Mouse (Mus musculus) cerebellum, adult 8-10 months (tissue): ENCODE data around the gene Scin.

ENCODE experiments used
- DNase-seq: peaks from one replicate; pipeline ENCODE4 v3.0.0; 2022

Gene Scin

DNA sequence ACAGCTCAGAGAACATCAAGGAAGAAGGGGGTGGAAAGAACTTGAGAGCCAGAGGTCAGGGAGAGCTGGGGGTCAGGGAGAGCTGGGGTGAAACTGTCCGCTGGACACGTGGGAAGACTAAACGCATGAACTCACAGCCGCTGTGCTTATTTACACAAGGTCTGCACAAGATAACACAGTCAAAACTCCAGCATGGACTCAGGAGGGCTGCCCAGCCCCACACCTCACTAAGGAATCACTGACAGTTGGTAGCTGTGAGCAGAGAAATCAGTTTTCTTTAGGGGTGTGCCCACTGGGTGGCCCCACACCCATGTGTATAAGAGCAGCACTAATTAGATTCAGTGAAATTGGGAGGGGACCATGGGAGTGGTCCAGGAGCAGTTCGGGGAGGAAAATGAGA is 27.2 kb downstream of the Scin start:
- DNase-seq = no peak

DNA sequence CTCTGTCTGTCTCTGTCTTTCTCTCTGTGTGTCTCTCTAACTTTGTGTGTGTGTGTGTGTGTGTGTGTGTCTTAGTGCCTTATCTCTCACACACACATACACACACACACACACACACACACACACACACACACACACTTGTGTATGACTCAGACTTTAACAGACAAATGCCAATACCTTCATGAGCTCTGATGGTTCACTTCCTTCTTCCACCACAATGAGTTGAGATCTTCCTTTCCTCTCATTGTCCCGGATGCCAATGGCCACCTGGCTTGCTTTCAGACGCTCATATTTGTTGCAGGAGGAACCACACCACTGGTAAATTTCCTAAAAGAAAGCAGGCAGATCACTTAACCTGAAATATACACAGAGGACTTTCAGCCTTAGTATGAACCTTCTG is 29.3 kb downstream of the Scin start:
- DNase-seq = no peak

DNA sequence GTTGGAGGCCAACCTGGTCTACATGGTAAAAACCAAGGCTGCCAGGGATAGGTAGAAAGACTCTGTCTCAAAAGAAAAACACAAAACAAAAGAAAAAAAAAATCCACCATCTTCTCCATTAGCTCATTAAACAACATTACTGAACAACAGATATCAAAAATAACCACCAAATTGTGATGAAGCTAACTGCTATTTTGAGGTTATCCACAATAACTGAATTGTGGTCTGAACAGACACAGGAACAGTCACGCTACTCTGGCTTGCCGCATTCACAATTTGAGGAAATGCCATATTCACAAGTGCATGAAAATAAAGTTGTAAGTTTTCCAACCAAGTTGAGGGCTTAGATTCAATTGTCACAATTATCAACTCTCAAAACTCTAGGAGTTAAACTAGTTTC is 31.7 kb downstream of the Scin start:
- no peak for DNase-seq

DNA sequence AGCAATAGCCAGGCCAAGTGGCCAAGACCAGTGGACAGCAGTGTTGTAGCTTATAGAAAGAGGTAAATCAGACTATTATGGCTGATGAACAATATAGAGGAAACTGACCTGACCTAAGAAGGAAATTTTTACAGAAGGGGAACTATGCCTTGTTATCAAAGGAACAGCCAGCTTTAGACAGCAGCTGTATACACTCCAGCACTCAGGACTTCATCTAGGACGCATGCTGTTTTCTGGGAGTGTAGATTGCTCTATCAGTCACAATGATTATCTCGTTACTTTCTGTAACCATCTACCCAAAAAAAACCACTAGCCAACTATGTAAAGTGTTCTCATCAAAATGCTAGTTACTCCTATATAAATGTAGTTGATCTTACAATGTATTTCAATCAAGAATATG is 34.6 kb downstream of the Scin start:
- DNase-seq = no peak

DNA sequence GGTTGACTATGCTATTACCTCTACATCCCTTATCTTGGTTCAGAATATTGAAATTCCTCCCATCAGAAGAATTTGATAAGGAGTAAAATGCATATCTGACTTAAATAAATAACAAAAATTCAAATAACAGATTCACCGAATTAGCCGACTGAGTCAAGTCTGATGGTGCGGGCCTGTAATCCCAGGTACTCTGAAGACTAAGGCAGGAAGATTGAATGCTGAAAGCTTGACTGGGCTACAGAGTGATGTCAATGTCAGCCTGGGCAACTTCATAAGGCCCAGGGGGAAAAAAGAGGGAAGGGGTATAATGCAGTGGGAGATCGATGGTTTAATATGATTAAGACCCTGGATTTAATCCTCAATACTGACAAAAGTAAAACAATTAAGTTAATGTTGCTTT is 36.6 kb downstream of the Scin start:
- DNase-seq = no peak

DNA sequence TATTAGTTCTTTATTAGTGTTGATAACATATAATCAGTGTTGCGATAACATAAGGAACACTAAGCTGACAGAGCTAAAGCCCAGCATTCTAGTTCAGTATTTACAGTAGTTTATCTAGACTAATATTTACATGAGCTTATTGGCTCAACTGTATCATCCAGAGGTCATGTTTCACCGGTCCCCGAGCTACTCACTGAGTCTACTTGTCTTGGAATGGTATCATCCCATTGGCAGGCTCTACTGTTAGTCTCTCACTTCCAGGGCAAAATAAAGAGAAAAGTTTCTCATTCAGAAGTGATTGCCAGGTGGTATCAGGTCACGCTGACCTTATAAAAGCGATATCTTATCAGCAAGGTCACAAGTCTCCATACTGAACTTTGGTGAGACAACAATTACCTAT is 37.0 kb downstream of the Scin start:
- no peak for DNase-seq

DNA sequence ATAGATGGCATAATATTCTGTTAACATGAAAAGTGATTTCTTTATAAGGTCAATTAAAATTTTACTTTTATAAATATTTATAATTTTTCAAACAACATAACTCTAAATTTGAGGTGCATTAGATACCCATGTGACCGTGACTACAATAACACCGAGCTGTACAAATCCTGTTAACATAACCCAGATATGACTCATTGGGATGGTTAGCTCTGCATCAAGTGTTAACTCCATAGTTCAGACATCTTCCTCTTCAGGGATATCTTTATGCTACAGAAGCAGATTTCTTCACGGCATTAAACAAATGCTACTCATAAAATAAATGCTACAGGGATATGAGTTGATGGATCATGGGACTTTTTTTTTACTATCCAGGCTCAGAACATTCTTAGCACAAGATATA is 37.6 kb downstream of the Scin start:
- DNase-seq = no peak

DNA sequence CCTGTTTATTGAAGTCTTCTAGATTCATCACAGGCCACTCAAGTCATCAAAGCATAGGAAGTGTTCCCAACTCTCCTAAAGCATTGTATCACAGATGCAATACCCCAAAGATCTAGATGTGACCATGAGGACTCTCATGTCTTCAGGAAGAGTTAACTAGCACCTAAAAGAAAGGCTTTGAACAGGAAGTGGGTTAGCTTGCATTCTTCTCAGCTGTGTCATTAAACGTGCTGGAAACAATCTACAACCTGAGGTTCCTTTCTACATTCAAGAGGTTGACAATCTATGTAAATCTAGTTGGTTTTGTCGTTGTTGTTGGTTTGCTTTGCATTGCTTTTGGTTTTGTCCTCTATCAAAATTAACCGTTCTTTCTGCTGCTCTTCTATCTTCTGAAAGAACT is 44.0 kb downstream of the Scin start:
- no peak for DNase-seq

DNA sequence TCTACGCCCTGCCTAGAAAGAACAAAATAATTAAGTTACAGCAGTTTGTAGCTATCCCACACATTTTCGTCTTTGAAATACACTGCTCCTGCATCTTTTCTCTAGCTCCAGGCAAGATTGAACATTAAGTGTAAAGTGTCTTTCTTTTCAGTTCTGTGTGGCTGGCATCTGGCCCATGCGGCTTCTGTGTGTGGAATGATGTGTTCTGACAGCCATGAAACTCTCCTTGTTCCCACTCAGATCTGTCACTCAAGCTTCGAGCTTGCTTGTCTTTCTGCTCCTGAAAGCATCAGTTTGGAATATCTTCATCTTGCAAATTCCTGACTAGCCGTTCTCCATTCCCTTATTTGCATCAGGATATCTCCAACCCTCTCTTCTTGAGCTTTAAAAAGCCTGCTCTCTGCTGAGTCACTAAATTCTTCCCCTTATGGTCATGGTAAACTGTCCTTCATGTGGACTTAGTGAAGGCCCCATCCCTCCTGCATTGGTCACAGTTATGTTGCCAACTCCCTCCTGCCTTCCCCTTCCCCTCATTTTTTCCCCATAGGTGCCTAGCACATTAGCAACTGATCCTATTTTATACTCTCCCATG is 48.2 kb downstream of the Scin start:
- DNase-seq = no peak

DNA sequence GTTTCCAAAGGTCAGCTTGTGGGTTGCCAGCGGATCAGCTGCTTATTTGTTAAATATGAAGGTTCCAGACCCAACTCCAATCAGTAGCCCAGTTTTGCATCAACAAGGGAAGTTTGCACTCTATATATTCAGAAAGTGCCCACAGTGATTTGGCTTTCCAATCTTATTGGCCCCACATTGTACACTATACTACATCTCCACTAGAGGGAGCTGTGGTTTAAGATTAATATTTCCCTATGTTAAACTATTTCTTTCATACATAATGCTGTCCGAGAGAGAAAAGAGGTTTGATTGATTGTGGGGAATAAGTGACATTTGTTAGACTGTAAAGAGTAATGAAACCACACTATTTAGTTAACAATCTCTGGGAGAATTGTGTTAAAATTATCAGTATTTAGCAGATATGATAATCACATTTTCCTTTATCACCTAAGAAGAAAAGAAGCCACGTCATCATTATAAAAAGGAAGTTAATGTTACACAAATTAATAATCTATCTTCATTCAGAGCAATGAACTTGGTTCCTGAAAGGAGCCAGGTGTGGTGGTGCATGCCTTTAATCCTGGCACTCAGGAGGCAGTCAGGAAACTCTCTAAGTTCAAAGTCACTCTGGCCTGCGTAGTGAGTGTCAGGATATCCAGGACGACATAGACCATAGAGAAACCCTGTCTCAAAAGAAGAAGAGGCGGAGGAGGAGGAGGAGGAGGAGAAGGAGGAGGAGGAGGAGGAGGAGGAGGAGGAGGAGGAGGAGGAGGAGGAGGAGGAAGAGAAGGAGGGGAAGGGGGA is 51.4 kb downstream of the Scin start:
- no peak for DNase-seq

DNA sequence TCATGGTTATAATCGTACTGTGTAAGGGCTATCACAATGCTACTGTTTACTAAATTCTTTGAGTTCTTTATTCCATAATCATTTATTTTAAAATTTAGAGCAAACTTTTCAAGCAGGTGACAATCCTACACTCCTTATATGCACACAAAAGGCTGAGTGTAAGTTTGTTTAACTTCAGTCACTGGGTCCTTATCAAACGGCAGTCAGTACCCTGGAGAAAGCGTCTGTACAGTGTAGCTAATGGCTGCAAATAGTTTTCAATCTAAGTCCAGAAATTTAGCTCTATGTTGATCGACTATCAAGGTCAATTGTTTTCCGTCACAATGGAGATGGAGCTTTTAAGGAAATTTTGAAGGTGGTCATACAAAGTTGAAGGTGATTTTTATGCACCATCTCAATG is 52.0 kb downstream of the Scin start:
- DNase-seq = no peak

DNA sequence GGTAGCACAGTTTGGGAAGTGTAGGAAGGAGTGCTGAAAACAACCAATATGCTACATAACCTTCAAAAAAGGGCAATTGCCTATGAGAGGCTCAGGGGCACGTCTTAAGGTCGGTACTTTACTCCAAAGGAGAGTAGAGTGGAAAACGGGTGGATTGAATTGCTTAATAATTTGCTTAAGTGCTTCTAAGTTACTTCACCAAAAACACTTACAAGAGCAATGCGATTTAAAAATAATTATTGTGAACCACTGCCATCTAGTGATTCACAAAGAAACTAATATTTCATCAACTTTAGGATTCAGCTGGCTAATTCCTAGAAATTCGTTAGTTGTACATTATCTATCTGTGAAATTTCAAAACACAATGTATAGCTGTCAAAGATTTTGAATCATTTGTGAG is 60.4 kb downstream of the Scin start:
- DNase-seq = no peak

DNA sequence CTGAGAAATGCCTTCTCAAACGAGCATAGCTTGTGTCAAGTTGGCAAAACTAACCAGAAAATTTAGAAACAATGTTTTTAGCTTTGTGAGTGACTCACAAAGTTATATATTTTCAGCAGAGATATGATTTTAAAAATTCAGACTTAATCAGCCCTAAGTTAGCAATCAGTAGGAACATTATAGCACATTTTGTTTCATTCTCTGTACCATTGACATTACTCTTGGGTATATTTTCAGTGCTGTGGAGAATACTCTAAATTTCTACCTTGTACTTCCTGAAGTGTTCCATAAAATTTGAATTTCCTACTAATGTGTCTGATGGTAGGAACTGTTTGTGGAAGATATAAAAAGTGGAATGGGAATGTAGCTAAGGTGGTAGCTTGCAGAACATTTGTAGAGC is 87.0 kb downstream of the Scin start:
- DNase-seq = no peak

DNA sequence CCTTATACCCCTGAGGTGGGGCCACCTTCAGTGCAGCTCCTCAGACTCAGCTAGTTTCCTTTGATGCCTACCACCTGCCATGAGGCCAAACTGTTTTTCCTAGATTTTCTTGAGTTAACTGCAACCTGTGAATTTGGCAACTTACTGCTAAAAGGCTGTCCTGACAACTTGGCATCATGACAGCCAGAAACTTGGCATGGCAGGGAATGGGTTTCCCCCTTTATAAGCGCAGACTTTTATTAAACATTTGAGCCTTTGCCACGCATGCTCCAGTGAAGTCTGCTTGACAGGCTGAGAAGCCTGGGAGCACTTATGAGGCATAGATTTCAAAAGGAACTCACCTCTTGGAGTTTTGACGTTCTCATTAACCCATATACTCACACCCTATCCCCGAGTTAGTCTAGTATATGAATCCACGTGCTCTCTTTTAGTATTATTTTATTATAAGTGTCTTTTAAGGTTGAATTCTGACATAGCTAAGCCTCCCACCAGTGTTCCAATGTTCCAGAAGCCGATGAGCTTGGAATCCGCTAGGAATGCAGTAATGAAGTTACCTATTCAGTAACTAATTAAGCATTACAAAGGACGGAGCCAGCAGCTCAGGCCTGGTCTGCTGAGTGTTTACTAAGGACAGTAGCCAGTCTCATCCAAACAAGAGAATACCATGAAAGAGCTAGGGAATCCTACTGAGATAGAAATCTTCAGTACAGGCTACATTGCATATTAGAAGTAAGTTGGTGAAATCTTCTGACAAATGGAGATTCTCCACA is 90.0 kb downstream of the Scin start:
- no peak for DNase-seq

DNA sequence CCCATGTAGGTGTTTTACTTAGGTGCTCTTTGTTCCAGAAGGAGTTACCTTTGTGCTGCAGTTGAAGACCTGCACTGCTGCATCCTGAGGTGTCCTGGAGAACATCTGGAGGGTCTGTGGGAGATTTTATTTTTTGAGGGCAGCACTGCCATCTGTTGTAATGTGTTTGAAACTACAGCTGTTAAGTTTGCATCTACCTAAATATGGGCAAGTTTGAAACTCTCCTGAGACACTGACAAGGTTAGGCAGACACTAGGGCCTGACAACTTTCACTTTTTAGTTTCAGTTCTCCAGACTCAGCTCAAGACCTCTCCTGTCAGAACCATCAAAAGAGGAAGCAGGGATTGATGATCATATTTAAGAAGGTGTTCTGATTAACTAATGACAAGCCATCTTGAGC is 94.0 kb downstream of the Scin start:
- DNase-seq = no peak

DNA sequence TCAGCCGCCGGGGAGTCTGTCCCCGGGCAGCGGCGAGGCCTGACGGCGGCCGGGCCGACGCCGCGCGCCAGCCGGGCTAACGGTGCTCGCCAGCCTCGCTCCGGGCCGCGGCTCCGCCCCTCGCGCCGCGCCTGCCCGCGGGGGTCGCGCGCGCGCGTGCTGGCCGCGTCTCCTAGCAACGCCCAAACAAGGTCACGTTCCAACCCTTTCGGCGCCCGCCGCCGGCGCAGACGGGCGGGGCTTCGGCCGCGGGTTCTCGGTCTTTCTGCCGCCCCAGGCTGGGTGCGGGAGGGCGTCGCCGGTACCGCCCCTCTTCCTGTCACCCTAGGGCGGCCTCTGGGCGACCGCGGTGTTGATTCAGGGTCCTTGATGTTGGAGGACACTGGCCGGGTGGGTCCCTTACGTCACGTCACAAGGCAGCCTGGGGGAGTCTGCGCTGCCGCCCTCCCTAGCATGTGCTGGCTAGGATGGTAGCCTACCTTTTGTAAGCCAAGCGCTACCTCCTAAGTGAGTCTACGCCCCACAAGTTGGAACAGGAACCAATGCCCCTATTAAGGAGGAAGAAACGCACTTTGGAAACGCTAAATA is 96.1 kb downstream of the Scin start, which contains the start of gene Arl4a:
Gene Arl4a, minus strand, starts transcription at position 150 of the 588 bp plus-strand sequence.
- peak; percentile 80 for DNase-seq

DNA sequence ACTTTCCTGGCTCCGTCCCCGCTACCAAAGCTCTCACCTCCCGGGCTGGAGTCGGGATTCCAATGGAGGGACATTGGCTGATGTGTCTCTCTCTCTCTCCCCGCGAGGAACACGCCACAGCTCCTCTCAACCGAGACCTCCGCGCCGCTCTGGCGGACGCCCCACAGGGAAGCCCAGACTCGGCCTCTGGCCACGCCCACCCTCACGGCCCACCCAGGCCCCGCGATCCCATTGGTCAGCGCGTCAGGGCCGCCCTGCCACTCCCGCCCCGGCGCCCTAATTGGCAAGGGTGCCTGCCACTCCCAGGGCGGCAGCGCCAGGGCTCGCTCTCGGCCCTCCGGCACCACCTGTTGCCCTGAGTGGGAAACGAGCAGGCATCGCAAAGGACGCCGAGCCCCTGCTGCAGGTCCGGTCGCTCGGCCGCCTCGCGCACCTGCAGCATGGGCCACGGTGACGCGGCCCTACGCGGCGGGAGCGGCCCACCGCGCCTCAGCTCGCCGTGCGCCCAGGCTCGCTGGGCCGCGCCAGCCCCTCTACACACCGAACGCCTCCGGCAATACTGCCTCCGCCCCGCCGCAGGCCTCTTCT is 96.7 kb downstream of the Scin start:
- DNase-seq = peak; percentile 96

DNA sequence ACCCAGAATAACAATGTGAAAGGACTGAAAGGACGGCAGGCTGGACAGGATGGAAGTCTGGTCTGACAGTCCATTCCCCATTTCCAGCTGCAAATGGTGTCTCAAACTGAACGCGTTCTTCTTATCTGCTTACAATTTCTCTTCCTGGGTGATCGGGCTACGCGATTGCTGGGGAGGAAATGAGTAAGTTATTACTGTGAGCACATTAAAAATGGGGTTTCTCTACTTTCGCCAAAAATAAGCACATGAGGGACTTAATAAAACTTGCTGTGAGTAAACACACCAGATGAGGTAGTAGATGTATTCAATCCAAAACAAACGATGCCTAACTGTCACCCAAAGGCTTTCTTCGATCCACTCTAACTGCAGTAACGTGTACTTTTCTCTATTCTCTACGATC is 97.4 kb downstream of the Scin start:
- DNase-seq = no peak

DNA sequence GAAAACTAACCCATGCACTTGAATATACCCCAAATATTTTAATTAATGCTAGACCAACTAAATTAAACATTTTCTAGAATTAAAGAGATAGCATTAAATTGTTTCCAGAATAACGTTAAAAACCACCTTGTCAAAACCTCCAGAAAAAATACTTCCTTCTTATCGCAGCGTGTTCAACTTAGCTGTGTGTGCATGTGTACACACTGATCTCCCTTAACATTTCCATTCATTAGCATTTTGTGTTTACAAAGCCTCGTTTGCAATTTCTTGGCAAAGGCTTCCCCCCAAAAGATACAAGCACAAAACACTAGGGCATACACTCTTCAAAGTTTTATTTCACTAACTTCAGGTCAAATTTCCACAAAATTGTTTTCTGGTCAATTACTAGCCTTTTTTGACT is 98.5 kb downstream of the Scin start:
- no peak for DNase-seq

DNA sequence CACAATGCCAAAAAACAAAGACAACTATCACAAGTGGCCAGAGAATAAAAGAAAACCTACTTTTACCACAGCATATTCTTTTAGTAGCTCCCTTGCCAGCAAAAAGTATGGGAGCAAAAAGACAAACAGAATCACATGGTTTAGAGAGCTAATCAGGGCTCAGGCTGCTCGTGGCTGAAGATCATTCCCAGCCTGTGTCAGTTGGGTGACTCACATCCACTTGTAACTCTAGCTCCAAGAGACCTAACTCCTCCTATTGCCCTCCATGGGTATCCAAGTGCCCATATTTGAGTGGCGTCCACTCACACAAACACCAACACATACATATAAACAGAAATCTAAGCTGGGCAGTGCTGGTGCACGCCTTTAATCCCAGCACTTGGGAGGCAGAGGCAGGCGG is 104.8 kb downstream of the Scin start:
- DNase-seq = no peak

DNA sequence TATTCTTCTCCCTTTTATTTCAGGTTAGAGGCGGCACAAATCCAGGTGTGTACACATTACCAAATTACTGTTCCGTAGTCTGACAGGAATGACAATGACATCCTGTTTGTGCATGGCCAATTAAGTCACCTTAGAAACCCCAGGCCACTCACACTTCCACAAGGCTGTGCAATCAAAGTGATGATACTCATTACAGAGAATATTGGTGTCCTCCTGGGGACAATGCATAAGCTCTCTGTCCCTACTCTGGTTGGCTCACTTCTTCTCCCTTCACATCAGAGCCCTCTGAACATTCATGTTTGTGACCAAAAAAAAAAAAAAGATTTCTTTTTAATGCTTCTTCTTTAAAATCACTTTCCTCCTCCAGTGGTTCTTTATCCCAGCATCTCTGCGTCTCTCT is 106.2 kb downstream of the Scin start:
- no peak for DNase-seq

DNA sequence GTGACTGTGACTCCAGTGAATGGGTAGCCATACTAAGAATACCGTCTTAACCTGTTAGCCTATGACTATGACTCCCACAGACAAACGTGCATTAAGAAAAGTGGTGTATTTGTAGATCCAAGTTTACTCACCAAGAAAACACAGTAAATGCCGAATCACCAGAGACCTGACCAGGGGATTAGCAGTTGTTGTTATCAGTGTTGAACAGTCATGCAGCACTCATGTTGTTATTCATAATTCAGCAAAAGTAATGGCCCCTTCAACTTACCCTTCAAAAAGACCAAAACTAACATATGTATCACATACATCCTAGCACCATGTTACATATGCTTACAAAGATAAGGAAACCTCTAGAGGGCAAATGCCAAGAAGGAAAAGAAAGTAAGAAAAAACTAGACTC is 106.6 kb downstream of the Scin start:
- no peak for DNase-seq

DNA sequence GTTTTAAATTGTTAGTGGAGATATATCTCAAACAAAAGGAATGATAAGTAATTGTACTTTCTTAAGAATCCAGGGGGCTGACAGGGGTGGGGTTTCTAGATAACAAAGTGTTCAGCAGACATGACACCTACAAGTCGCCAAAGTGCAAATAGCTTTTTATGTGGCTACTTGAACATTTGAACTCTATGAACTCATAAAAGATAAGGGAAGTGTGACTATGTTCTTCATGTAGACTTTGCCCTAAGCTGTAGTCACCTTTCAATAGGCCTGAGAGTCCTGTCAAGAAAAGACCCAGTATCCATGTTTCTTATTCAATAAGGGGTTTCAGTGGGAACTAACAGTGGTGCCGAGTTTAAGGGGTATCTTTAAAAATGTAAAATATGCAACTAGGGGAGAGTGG is 110.1 kb downstream of the Scin start:
- no peak for DNase-seq
